29 mouse cellular contexts compared by ENCODE assay signal in genomic region chr9:75214743-75215413, GRCm38 (mm10). TPM values are rescaled to one million over a fixed set of nuclear protein-coding genes. Genes with fewer than 3 reads are reported as not detected.
DNase-seq lines count a peak whose midpoint lies in the region; ATAC-seq and TF ChIP-seq lines count a peak whose summit lies in the region.
"Had no signal": no experiment of that assay in that cellular context is flagged by ENCODE, and none has a peak within 500 bp of the region (broad histone marks: within the 10 kb centered on the region; RNA-seq: fewer than 3 reads in every experiment).

No protein-coding gene starts in this region.

- H3K9me3 ChIP-seq in forebrain, embryonic 15.5 days = no peaks in the 10 kb centered on the region
- H3K9me3 ChIP-seq in forebrain, embryonic 10.5 days = no peaks in the 10 kb centered on the region
- H3K9me3 ChIP-seq: G1E; kidney, embryonic 15.5 days; limb, embryonic 15.5 days; lung, embryonic 15.5 days; megakaryocyte, embryonic 14.5 days; neural tube, embryonic 12.5 days; stomach, embryonic 15.5 days had no signal

- H3K4me1 ChIP-seq in forebrain, embryonic 15.5 days = no peaks in the 10 kb centered on the region; the same call in 1 of the 2 replicates
- no peaks in the 10 kb centered on the region for H3K4me1 ChIP-seq in forebrain, embryonic 10.5 days
- H3K4me1 ChIP-seq: kidney, embryonic 15.5 days; lung, embryonic 15.5 days; neural tube, embryonic 12.5 days; stomach, embryonic 15.5 days had no signal

- no peak overlapping the region for H3K4me2 ChIP-seq in forebrain, embryonic 15.5 days (replicated peaks)
- H3K4me2 ChIP-seq: heart, embryonic 11.5 days; kidney, embryonic 15.5 days; limb, embryonic 15.5 days; lung, embryonic 15.5 days; neural tube, embryonic 12.5 days; stomach, embryonic 15.5 days had no signal

- 69% methylated on average over 11 of the region's 11 CpGs for WGBS in forebrain, embryonic 15.5 days
- 96% methylated on average over 11 of the region's 11 CpGs for WGBS in forebrain, embryonic 10.5 days

- no peak for TF ChIP-seq POLR2A in brain, embryonic 14.5 days (IDR thresholded peaks at IDR 0.05; ENCODE audit: borderline replicate concordance, extremely low read depth, insufficient read depth, insufficient read length, poor library complexity, severe bottlenecking)

- no peak for DNase-seq in forebrain, embryonic 10.5 days (ENCODE audit: extremely low spot score, low spot score)
- DNase-seq in brain, embryonic 14.5 days (ENCODE audit: low read depth) = peak; percentile 48
- peak; percentile 51 for DNase-seq in cerebellum, adult 8-10 months
- peak; percentile 50 to 62 for DNase-seq in cerebellum, postnatal 36 days
- no peak for DNase-seq in thymus, postnatal 10 days (ENCODE audit: low spot score in 2 of 2)
- DNase-seq in gastrocnemius, postnatal 4 days (ENCODE audit: low spot score in 2 of 2) = no peak
- DNase-seq: adrenal gland, adult 8-10 months; B cell, adult 2 months; kidney, postnatal 36 days; layer of hippocampus, adult 9-11 months; left cerebral cortex, postnatal 4 days; lung, postnatal 36 days; midbrain, embryonic 14.5 days; thymus, adult 18-20 months had no signal

- H3K36me3 ChIP-seq in forebrain, embryonic 15.5 days = peaks cover 72% of the 10 kb centered on the region
- peaks cover 89% of the 10 kb centered on the region for H3K36me3 ChIP-seq in forebrain, embryonic 10.5 days (replicated peaks)

- no peaks in the 10 kb centered on the region for H3K27me3 ChIP-seq in forebrain, embryonic 15.5 days
- no peaks in the 10 kb centered on the region for H3K27me3 ChIP-seq in forebrain, embryonic 10.5 days (ENCODE audit: poor library complexity, severe bottlenecking)
- H3K27me3 ChIP-seq: CH12.LX; kidney, embryonic 15.5 days; limb, embryonic 15.5 days; lung, embryonic 15.5 days; megakaryocyte, embryonic 14.5 days; neural tube, embryonic 12.5 days; stomach, embryonic 15.5 days had no signal

- H3K27ac ChIP-seq in forebrain, embryonic 15.5 days (replicated peaks) = no peak overlapping the region
- H3K27ac ChIP-seq in forebrain, embryonic 10.5 days = no peak overlapping the region
- H3K27ac ChIP-seq: kidney, embryonic 15.5 days; limb, embryonic 15.5 days; liver, embryonic 14.5 days; lung, embryonic 15.5 days; neural tube, embryonic 12.5 days; stomach, embryonic 15.5 days had no signal

- ATAC-seq in forebrain, embryonic 15.5 days (replicated peaks) = peak; percentile 55; the same call in 1 of the 2 replicates
- ATAC-seq: activated CD4-positive, CD25-positive, alpha-beta regulatory T cell, adult 4 months; hindbrain, embryonic 16.5 days; intestine, embryonic 16.5 days had no signal

- TF ChIP-seq CTCF in brain, embryonic 14.5 days (IDR thresholded peaks at IDR 0.05; ENCODE audit: borderline replicate concordance, extremely low read depth, insufficient read depth, insufficient read length) = no peak

- H3K9ac ChIP-seq in forebrain, embryonic 15.5 days (replicated peaks) = no peak overlapping the region
- H3K9ac ChIP-seq: kidney, embryonic 15.5 days; limb, embryonic 15.5 days; liver, embryonic 14.5 days; lung, embryonic 15.5 days; neural tube, embryonic 12.5 days; stomach, embryonic 15.5 days had no signal

- H3K4me3 ChIP-seq in forebrain, embryonic 15.5 days = no peak overlapping the region
- no peak overlapping the region for H3K4me3 ChIP-seq in forebrain, embryonic 10.5 days
- H3K4me3 ChIP-seq: kidney, embryonic 15.5 days; limb, embryonic 15.5 days; lung, embryonic 15.5 days; megakaryocyte, embryonic 14.5 days; neural tube, embryonic 12.5 days; stomach, embryonic 15.5 days had no signal

RNA-seq across cellular contexts. Expression of gene Myo5c, which starts 16.9 kb away (rescaled TPM):
- 0.18 and 0.31 TPM in 2 replicates for polyA plus RNA-seq in forebrain, embryonic 15.5 days (2015; fragmentation: Nextera tagmentation; extraction: Ambion mirVana)
- polyA plus RNA-seq in forebrain, embryonic 10.5 days (2016; fragmentation: Nextera tagmentation; extraction: Ambion mirVana) = 0.61 and 1.1 TPM in 2 replicates
- polyA plus RNA-seq in brain, embryonic 14.5 days (2012; rRNA removed) = 0.40 and 0.64 TPM in 2 replicates
- 10 to 100 TPM in 1 of 2 experiments, 1 to 10 TPM in 1; 5.7 to 11.4 TPM for total RNA-seq in gastrocnemius, postnatal 4 days (2021)
- total RNA-seq: granulocyte monocyte progenitor cell, adult 5-6 weeks had no signal
- polyA plus RNA-seq: activated CD4-positive, CD25-positive, alpha-beta regulatory T cell, adult 4 months; G1E had no signal

Comparison
In these comparisons a context has a peak if more than half of its experiments do, and no peak if none do; other contexts are left out.
1. DNase-seq: peak in brain, embryonic 14.5 days (single experiment), cerebellum, adult 8-10 months (single experiment) and cerebellum, postnatal 36 days (2 of 2); none in forebrain, embryonic 10.5 days (single experiment), thymus, postnatal 10 days (0 of 2) and gastrocnemius, postnatal 4 days (0 of 2).